Mouse (Mus musculus): ENCODE measurements around the gene Col24a1.
A peak's percentile ranks its signal among the peaks of the same experiment; 100 is the strongest.

DNA sequence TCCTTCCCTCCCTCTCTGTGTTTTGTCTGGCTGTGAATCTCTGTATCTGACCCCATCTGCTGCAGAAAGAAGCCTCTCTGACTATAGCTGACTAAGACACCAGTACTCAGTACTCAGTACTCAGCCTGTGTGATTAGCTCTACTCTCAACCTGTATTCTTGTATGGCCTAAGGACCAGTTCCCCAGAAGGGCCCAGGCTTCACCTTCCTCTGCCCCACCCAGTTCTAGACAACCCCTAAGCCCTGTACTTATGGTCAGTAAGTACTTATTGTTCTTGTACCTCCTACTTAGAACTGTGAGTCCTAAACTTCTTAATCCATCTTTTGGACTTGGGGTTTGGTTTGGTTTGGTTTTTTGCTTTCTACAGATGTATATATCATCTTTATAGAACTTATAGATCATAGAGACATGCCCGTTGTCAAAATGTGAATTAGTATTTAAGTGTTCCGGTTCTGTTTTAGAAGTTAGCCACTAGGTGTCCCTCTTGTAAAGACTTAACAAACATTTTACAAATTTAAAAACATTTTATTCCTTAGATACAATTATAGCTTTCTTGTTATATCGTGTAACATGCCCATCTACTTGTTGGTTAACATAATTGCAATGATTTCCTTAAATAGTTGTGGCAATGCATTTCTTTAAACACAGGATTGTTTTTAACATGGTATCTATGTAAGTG, 291.4 kb downstream of the Col24a1 start:
- TF ChIP-seq CTCF (IDR thresholded peaks at IDR 0.05; ENCODE audit: low read depth), result peak; percentile 45
- no peak for TF ChIP-seq EP300 (IDR thresholded peaks at IDR 0.05; ENCODE audit: low read depth)
